Mouse (Mus musculus): ENCODE measurements at regions not wholly inside any gene's neighbourhood (a gene's known extent, or its start where the extent isn't known, plus 50 kb on each side); places are given as distances from the start of the nearest gene placed in this dataset.

DNA sequence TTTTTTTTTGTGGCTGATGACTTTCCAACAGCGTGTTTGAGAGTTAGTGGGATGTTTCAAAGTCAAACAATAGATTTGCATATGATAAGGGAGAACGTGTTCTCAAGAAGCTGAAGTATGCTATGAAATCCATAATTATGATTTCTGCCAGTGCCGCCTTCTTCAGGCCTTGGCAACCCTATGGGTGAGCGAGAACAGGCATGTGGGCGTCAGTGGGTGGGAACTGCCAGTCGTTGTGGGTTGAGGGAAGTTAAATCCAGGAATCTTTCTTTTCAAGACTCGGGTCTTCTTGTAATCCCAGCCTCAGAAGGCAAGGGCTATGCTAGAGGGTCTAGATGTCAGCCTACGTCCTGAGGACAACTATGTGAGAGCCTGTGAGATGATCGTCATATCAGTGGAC lies 60.6 kb upstream of the Slc30a5 start:
- DNase-seq (ENCODE audit: extremely low spot score), result no peak

DNA sequence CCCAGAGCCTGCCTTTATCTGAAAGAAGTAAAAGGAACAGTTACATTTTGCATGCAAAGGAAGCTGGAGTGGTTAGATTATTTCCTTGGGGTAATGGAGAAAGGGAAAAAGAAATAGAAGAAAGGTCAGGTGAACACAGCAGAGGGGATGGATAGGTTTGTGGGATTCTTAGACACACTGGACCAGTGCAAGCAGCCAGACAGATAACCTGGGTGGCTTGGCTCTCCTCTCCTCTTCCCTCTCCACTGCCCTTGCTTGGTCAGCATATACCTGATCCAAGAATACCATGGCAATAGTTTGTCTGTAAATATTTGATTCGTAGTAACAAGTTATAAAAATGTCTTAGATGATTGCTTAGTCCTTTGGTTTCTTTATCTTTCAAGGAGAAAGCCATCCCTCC lies 59.9 kb upstream of the Slc30a5 start:
- DNase-seq (ENCODE audit: extremely low spot score), result no peak

DNA sequence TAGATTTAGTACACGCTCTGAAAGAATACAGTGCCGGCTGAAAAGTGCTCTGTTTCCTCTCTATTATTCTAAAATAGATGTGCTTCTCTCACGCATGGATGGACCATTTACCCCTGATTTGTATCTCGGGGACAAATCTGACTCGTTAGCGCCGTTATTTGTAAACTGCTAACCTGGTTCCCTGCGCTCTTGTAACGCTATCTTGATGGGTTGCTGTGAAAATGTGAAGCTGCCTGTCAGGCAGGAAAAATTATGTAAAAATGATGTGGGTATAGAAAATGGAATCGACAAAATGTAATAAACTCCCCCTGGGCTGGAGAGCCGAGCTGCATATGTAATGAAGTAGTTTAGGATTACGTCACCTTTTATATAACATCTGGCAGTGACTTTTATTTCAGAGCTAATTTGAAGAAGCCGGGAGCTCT lies 59.4 kb upstream of the Slc30a5 start:
- no peak for DNase-seq (ENCODE audit: extremely low spot score)

DNA sequence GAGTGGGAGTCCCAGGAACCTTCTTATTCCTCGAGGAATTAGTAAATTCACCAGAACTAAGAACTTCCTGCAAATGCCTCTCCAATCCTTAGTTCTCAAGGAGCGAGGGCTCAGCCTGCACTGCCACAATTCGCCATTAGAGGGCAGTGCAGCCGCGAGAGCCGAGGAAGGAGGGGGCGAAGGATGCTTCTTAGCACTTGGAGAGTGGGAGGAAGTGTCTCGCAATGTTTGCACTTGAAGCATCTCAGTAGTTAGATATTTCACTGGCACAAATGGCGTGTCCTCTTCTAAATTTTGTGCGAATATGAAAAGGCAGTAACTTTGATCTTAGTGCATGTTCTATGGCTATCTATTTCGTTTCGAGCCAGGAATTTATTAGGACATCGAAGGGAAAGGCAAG lies 59.0 kb upstream of the Slc30a5 start:
- DNase-seq (ENCODE audit: extremely low spot score), result peak; percentile 77

DNA sequence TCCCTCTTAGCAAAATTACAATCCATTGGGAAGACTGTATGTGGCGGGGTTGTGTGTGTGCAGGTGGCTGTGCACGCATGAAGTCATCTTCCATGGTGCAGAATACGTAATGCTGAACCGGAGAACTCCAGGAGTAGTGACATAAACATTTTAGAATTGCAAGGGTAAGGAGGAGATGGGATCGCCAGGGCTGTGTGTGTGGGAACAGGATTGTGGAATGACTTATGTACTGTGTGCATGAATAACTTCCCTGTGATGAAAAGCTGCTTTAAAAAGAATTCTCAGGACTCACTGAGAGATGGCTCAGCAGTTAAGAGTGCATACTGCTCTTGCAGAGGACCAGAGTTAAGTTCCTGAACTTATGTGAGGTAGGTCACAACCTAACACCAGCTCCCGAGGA lies 57.2 kb upstream of the Slc30a5 start:
- DNase-seq (ENCODE audit: extremely low spot score), result no peak

DNA sequence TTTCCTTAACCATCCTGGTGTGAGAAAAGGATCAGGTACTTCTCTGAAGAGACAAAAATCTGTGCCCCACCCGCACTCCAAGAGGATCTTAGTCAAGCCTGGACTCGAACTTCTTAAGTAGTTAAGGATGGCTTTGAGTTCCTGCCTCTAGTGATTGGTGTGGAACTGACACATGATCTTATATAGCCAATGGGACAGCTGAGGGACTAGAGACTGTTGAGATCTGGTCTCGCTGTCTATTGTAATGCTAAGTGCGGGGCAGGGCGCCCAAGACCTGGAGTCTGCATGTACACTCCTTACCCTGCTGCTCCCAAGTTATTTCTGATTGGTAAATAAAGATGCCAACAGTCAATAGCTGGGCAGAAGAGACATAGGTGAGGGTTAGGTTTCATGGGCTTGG lies 55.3 kb upstream of the Slc30a5 start:
- DNase-seq (ENCODE audit: extremely low spot score), result no peak

DNA sequence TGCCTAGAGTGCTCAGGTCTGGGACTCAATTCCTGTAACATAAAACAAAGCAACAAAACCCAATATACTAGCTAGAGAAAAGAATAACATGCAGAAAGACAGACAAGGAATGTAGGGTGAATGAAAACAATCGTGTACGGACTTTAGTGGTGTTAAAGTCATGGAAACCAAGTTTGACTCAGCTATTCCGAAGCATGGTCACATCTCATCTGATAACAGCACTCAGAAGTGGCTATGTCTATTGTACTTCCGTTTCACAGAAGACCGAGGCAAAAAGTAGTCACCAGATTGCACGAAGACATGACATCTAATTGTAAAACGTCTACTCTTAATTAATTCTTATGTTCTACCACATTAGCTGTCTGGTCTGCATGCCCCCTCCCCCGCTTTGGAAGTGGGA lies 50.5 kb upstream of the Slc30a5 start:
- DNase-seq (ENCODE audit: extremely low spot score), result no peak
